Mouse (Mus musculus): ENCODE results near the gene Rab4a.

DNA sequence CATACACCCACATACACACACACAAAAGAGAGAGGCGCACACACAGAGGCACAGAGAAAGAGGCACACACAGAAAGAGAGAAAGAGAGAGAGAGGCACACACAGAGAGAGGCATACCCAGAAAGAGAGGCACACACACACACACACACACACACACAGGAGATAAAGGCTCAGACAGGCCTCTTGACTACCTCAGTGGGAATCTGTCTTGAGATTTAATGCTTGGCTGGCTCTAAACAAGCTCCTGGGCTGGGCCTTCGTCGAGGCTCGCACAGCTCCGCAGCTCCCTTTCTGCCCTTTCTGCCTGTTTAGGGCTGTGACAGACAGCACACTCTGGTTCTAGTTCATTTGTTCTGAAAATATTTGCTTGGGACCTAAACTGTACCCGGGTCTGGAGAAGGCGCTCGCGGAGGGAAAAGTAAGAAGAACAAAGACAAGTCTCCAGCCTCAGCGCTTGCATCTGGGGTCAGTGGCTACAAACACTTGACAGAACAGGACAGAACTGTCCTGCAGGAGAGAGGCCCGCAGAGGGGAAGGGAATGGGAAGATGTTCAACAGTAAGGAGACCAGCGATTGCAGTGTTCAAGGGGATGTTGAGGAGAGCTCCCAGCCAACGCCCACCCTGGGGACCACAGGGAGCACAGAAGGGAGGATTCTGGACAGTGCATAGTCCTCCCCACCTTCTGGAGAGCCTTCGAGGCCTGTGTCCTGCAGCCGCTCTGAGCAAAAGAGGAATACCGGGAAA is 14.5 kb upstream of the Rab4a start:
- TF ChIP-seq CTCF (IDR thresholded peaks at IDR 0.05) (no peak), EP300 (IDR thresholded peaks at IDR 0.05; ENCODE audit: insufficient read depth, low read depth, low read length) (no peak)
